Mouse (Mus musculus) bone marrow, adult 2 months (tissue): ENCODE data around the gene Gm11042. TPM values are rescaled to one million over a fixed set of nuclear protein-coding genes. Genes with fewer than 3 reads are reported as not detected.

Experiments used
- H3K27ac ChIP-seq: fragments of 200-500 bp; 2 replicates; pipeline ENCODE4 v1.5.1; 2012; ENCODE audit warnings: low read depth, mild to moderate bottlenecking, control low read depth, inconsistent platforms, low read length; ENCODE audit not compliant: control insufficient read depth, poor library complexity, insufficient read depth
- H3K4me1 ChIP-seq: fragments of 200-500 bp; 2 replicates; pipeline ENCODE4 v1.6.1; 2011; ENCODE audit warnings: low read length; ENCODE audit not compliant: control insufficient read depth, insufficient read depth
- H3K4me3 ChIP-seq: fragments of 200-500 bp; replicated peaks from 2 replicates; pipeline ENCODE3; 2011; ENCODE audit warnings: mild to moderate bottlenecking, low read depth, low read length, control low read depth; ENCODE audit not compliant: control insufficient read depth
- CTCF ChIP-seq: fragments of 200-500 bp; IDR thresholded peaks from 2 replicates; pipeline ENCODE4 v1.5.1; 2011; ENCODE audit warnings: low read length, control low read depth; ENCODE audit not compliant: control insufficient read depth, insufficient read depth
- POLR2A ChIP-seq: fragments of 200-500 bp; IDR thresholded peaks from 2 replicates; pipeline ENCODE4 v1.6.1; 2011; ENCODE audit warnings: low read depth, mild to moderate bottlenecking, control low read depth, low read length, borderline replicate concordance; ENCODE audit not compliant: control insufficient read depth
- WGBS: fragments of 180-500 bp; shearing (Covaris S2); methylation state at CpG from one replicate; pipeline ENCODE4 v1.1.7; 2018; 5-methylcytosine and 5-hydroxymethylcytosine counted together
- polyA plus RNA-seq: library from polyadenylated mRNA; stranded (reverse); fragments of >200 nt; gene quantifications from 2 replicates; pipeline ENCODE4 v1.2.4, GENCODE M21; 2011; ENCODE audit warnings: low replicate concordance; ENCODE audit not compliant: missing spikeins, insufficient read depth, insufficient read length

Gene Gm11042
- not detected in 2 replicates for polyA plus RNA-seq

GRCm38 (mm10) chr12:74316344-74316973, at the start of gene Gm11042:
TSS of gene Gm11042 (minus strand) at chr12:74316394.
- TF ChIP-seq CTCF: no peak
- TF ChIP-seq POLR2A: no peak
- Histone ChIP-seq H3K4me1 (no peaks in the 10 kb centered on the region; the same call in 1 of the 2 replicates), H3K4me3 (no peak within 1 kb of the TSS), H3K27ac (no peak within 1 kb of the TSS)
- WGBS: 31% methylated on average over 17 of the region's 18 CpGs

- H3K4me1 ChIP-seq: no peaks in the 10 kb centered on the region
- no peak overlapping the region for H3K4me3 ChIP-seq
- 4% methylated on average over 7 of the region's 7 CpGs for WGBS
- no peak overlapping the region for H3K27ac ChIP-seq
- TF ChIP-seq POLR2A (no peak), CTCF (no peak)
These were observed 48.3 kb upstream of the Gm11042 start for GRCm38 (mm10) chr12:74364477-74364876.

- WGBS: 88% methylated on average over 6 of the region's 6 CpGs
These were observed 46.9 kb upstream of the Gm11042 start for GRCm38 (mm10) chr12:74363076-74363475.

GRCm38 (mm10) chr12:74362453-74362852, 46.3 kb upstream of the Gm11042 start:
- no peaks in the 10 kb centered on the region for H3K4me1 ChIP-seq
- WGBS: 74% methylated on average over 2 of the region's 2 CpGs
- H3K27ac ChIP-seq: no peak overlapping the region
- no peak overlapping the region for H3K4me3 ChIP-seq
- no peak for TF ChIP-seq POLR2A
- TF ChIP-seq CTCF: no peak

More at GRCm38 (mm10) chr12:74363076-74363475, 46.9 kb upstream of the Gm11042 start:
- H3K27ac ChIP-seq: no peak overlapping the region
- TF ChIP-seq POLR2A (no peak), CTCF (no peak)
- no peaks in the 10 kb centered on the region for H3K4me1 ChIP-seq
- H3K4me3 ChIP-seq: no peak overlapping the region

- H3K4me3 ChIP-seq: no peak overlapping the region
- 79% methylated on average over 5 of the region's 5 CpGs for WGBS
- no peaks in the 10 kb centered on the region for H3K4me1 ChIP-seq
- TF ChIP-seq CTCF (no peak), POLR2A (no peak)
- no peak overlapping the region for H3K27ac ChIP-seq
These were observed 43.6 kb upstream of the Gm11042 start for GRCm38 (mm10) chr12:74359791-74360190.

DNA sequence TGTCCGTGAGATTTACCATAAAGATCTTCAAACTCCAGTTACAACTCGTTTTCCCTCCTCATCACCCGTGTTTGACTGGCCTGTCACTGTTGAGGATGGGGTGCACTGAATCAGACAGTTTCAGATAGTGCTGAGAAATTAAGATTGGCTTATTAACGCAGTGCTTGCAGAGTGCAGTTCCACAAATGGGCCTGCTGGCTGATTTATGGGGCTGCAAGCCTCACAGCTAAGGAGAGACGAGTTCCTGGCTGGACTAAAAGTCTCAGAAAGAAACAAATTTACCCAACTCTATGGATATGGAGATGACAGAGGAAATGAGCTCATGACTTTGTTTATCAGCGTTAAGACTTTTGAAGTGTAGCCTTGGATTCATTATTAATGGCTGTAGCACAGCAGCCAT, 41.6 kb upstream of the Gm11042 start:
- 65% methylated on average over 6 of the region's 6 CpGs for WGBS
- Histone ChIP-seq H3K4me1 (no peaks in the 10 kb centered on the region), H3K4me3 (no peak overlapping the region), H3K27ac (no peak overlapping the region)
- TF ChIP-seq CTCF (no peak), POLR2A (no peak)

GRCm38 (mm10) chr12:74342720-74343119, 26.5 kb upstream of the Gm11042 start:
- TF ChIP-seq CTCF (no peak), POLR2A (no peak)
- no peak overlapping the region for H3K27ac ChIP-seq
- H3K4me3 ChIP-seq: no peak overlapping the region
- no peaks in the 10 kb centered on the region for H3K4me1 ChIP-seq
- 70% methylated on average over 3 of the region's 3 CpGs for WGBS

- H3K4me1 ChIP-seq: no peaks in the 10 kb centered on the region
- TF ChIP-seq POLR2A: no peak
- no peak for TF ChIP-seq CTCF
- H3K27ac ChIP-seq: no peak overlapping the region
- no peak overlapping the region for H3K4me3 ChIP-seq
- 87% methylated on average over 2 of the region's 2 CpGs for WGBS
These were observed 23.9 kb upstream of the Gm11042 start for GRCm38 (mm10) chr12:74340070-74340469.

DNA sequence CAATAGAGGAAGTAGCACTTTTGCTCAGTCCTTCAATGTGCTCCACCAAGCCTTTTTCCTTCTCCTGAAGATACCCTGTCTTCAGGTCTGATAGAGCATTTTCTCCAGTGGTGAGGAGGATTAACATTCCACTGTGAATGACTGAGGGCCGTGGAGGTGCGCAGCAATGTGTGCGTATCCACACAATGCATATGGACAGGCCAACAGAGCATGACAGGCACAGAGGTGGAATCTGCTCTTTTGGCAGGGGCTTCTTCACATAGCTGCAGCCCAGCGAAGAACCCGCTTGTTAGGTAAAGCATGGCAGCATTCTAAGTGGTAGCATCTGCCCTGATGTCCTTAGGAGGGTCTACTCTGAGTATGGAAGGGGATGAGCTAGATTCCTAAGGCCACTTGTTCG, 17.5 kb upstream of the Gm11042 start:
- TF ChIP-seq CTCF (no peak), POLR2A (no peak)
- Histone ChIP-seq H3K4me1 (no peaks in the 10 kb centered on the region), H3K27ac (no peak overlapping the region), H3K4me3 (no peak overlapping the region)
- WGBS: 90% methylated on average over 6 of the region's 6 CpGs
